Mouse (Mus musculus): ENCODE measurements around the gene Apex2. TPM values are rescaled to one million over a fixed set of nuclear protein-coding genes. Genes with fewer than 3 reads are reported as not detected.

Gene Apex2
- polyA plus RNA-seq, 1 experiment = not detected

DNA sequence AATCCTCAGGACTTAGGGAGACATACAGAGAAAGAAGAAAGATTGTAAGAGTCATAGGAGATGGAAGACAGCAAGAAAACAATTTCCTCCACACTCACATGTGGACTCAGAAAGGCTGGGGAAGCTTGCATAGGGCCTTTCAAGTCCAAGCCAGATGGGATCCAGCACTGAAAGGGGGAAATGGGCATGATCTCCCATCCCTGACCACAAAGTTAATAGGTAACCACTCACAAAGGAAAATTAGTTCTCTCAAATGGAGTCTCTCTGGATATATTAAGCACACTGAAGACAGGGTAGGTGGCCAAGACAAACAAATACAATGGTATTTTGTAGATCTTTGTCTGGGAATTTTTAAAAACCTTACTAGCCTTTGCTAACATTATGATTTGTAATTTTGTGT lies 7.7 kb downstream of the Apex2 start:
- H3K4me3 ChIP-seq (ENCODE audit: insufficient read depth, low read depth, low read length) = no peak overlapping the region
- no peak overlapping the region for H3K27ac ChIP-seq (ENCODE audit: insufficient read depth, low read depth, low read length)
- TF ChIP-seq POLR2A (IDR thresholded peaks at IDR 0.05; ENCODE audit: insufficient read depth, low read depth, low read length) (no peak), CTCF (IDR thresholded peaks at IDR 0.05; ENCODE audit: insufficient read depth, low read depth, low read length) (no peak)
- H3K4me1 ChIP-seq (ENCODE audit: control insufficient read depth, insufficient read depth, low read length) = no peaks in the 10 kb centered on the region

DNA sequence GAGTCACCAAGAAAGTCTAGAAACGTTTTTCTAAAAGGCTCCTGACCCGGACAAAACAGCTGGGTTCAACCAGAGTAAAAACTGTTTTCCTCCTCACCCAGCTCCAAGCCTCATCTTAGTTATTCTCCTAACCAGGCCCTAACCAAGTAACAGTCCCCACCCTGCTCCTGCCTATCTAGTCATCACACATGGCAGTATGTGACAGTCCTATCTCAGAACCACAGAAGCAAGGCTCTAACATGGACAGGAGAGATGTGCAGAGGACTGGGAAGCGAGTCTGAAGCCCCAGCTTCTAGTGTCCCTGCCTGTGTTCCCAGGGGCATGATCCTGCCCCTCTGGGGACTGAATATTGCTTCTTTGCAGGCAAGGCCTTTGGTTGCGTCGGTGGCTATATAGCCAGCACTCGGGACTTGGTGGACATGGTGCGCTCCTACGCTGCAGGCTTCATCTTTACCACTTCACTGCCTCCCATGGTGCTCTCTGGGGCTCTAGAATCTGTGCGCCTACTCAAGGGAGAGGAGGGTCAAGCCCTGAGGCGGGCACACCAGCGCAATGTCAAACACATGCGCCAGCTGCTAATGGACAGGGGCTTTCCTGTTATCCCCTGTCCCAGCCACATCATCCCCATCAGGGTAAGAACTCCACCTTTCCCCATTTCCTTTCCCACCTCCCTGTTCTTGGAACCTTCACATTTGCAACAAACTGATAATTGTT lies 24.9 kb downstream of the Apex2 start:
- Histone ChIP-seq H3K27ac (ENCODE audit: insufficient read depth, low read depth, low read length) (no peak overlapping the region), H3K4me3 (ENCODE audit: insufficient read depth, low read depth, low read length) (no peak overlapping the region), H3K4me1 (ENCODE audit: control insufficient read depth, insufficient read depth, low read length) (no peaks in the 10 kb centered on the region)
- TF ChIP-seq POLR2A (IDR thresholded peaks at IDR 0.05; ENCODE audit: insufficient read depth, low read depth, low read length) (no peak), CTCF (IDR thresholded peaks at IDR 0.05; ENCODE audit: insufficient read depth, low read depth, low read length) (no peak)
- WGBS = 91% methylated on average over 12 of the region's 12 CpGs

DNA sequence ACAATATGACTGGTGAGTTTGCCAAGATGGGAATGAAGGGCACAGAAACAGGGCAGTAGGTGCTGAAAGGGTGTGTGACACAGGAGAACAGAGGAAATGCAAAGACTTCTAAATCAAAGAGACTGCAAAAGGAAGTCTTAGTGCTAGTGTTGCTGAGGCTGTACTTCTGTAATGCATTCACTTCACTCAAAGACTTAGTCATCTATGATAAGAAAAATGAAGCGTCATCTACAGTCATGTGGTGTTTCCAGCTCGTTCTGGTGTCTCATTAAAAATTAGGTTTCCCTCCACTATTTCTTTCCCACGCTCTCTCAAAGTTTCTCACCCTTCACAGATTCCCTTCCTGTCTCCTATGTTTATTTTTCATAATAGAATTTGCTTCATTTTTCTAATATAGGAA lies 35.6 kb downstream of the Apex2 start:
- TF ChIP-seq POLR2A (IDR thresholded peaks at IDR 0.05; ENCODE audit: insufficient read depth, low read depth, low read length) (no peak), CTCF (IDR thresholded peaks at IDR 0.05; ENCODE audit: insufficient read depth, low read depth, low read length) (no peak)
- WGBS = 86% methylated on average over 3 of the region's 3 CpGs
- no peaks in the 10 kb centered on the region for H3K4me1 ChIP-seq (ENCODE audit: control insufficient read depth, insufficient read depth, low read length)

DNA sequence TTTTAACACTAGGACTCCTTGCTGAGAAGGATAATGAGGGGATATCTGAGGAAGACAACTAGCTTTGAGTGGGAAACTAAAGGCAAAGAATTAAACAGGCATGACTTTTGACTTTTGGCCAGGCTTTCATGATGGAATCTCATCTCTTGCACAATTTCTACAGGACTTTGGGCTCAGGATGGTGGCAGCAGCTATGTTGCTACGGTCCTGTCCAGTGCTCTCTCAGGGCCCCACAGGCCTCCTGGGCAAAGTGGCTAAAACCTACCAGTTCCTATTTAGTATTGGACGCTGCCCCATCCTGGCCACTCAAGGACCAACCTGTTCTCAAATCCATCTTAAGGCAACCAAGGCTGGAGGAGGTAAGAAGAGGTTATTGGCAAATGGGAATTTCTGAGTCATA lies 37.7 kb downstream of the Apex2 start:
- Histone ChIP-seq H3K4me3 (ENCODE audit: insufficient read depth, low read depth, low read length) (no peak overlapping the region), H3K27ac (ENCODE audit: insufficient read depth, low read depth, low read length) (no peak overlapping the region), H3K4me1 (ENCODE audit: control insufficient read depth, insufficient read depth, low read length) (no peaks in the 10 kb centered on the region)
- TF ChIP-seq CTCF (IDR thresholded peaks at IDR 0.05; ENCODE audit: insufficient read depth, low read depth, low read length) (no peak), POLR2A (IDR thresholded peaks at IDR 0.05; ENCODE audit: insufficient read depth, low read depth, low read length) (no peak)
- 89% methylated on average over 2 of the region's 2 CpGs for WGBS

More for the DNA sequence above, 35.6 kb downstream of the Apex2 start:
- Histone ChIP-seq H3K27ac (ENCODE audit: insufficient read depth, low read depth, low read length) (no peak overlapping the region), H3K4me3 (ENCODE audit: insufficient read depth, low read depth, low read length) (no peak overlapping the region)

DNA sequence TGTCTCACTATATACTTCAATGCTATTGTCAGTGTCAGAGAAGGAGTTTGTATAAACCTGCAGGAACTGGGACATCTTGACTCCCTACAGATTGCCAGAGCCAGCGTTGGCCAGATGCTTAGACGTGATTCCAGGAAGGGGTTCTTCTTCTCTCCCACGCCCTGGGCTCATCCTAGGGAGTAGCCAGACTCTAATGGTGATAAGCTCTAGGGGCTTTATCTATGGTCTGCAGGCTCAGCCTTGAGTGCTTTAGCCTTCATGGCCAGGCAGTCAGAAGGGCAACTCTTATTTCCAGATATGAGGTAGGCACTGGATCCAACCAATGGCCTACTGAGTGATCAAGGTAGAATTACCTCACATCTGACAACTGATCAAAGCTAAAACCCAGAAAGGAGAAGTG lies 40.0 kb downstream of the Apex2 start:
- WGBS = 93% methylated on average over 3 of the region's 3 CpGs
- Histone ChIP-seq H3K4me3 (ENCODE audit: insufficient read depth, low read depth, low read length) (no peak overlapping the region), H3K4me1 (ENCODE audit: control insufficient read depth, insufficient read depth, low read length) (no peaks in the 10 kb centered on the region), H3K27ac (ENCODE audit: insufficient read depth, low read depth, low read length) (no peak overlapping the region)
- TF ChIP-seq CTCF (IDR thresholded peaks at IDR 0.05; ENCODE audit: insufficient read depth, low read depth, low read length) = no peak
- no peak for TF ChIP-seq POLR2A (IDR thresholded peaks at IDR 0.05; ENCODE audit: insufficient read depth, low read depth, low read length)

DNA sequence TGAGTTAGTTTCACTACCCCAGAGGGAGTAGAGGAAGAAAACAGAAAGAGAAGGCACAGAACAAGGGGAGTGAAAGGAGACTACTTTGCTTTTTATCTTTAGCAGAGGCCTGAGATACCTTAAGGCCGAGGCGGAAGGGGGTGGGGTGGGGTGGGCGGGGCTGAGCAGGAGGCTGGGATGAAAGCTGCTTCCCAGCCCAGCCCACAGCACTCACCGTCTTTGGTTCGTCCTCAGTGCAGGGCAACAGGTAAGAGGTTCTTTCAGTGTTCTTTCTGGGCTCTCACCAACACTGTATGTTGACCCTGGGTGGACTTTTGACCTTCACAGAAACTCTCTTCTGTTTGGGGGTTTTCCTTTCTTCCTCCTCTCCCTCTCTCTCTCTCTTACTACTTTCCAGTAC lies 42.4 kb downstream of the Apex2 start, which contains the start of gene Alas2:
Gene Alas2 (plus strand): TSS at position 137 of the 400 bp plus-strand sequence.
- TF ChIP-seq CTCF (IDR thresholded peaks at IDR 0.05; ENCODE audit: insufficient read depth, low read depth, low read length) = no peak
- TF ChIP-seq POLR2A (IDR thresholded peaks at IDR 0.05; ENCODE audit: insufficient read depth, low read depth, low read length) = no peak
- Histone ChIP-seq H3K27ac (ENCODE audit: insufficient read depth, low read depth, low read length) (no peak within 1 kb of the TSS), H3K4me1 (ENCODE audit: control insufficient read depth, insufficient read depth, low read length) (no peaks in the 10 kb centered on the region), H3K4me3 (ENCODE audit: insufficient read depth, low read depth, low read length) (no peak within 1 kb of the TSS)
- WGBS = 58% methylated on average over 5 of the region's 5 CpGs

DNA sequence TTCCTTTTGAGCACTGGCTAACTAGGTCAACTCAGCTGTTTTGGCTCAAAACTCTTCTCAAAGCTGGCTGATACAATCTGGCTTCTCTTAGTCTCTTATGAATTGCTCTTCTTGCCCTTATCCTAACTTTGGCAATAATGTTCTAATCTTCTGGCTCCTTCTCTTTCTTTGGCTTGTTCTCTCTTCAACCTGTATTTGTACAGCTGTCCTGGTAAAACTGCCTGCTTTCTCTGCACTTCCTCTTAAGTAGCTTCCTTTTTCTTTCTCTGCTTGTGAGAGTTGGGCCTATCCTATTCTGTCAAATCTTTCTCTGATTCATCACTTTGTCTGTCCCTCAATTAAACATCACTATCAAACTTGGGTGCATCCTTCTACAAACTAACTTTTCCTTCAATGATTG lies 48.0 kb downstream of the Apex2 start:
- H3K27ac ChIP-seq (ENCODE audit: insufficient read depth, low read depth, low read length) = no peak overlapping the region
- TF ChIP-seq POLR2A (IDR thresholded peaks at IDR 0.05; ENCODE audit: insufficient read depth, low read depth, low read length) (no peak), CTCF (IDR thresholded peaks at IDR 0.05; ENCODE audit: insufficient read depth, low read depth, low read length) (no peak)
- no peaks in the 10 kb centered on the region for H3K4me1 ChIP-seq (ENCODE audit: control insufficient read depth, insufficient read depth, low read length)
- no peak overlapping the region for H3K4me3 ChIP-seq (ENCODE audit: insufficient read depth, low read depth, low read length)

DNA sequence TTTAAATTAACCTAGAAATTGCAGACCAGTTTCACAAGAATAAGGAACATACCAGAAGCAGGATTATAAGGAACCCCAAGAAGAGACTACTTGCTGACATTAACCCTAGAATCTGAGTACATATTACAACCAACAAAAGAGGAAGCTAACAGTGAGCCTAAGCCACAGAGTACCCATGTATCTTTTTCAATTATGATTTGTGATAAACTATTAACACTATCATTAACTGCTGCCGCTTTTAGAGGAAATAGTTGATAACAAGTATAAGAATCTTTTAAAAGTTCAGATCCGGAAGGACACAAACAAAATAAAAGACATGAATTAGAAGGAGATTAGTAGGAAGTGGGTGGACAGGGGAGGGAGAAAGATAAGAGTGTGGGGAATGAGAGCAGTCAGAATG lies 49.6 kb downstream of the Apex2 start:
- 93% methylated on average over 2 of the region's 2 CpGs for WGBS
- TF ChIP-seq CTCF (IDR thresholded peaks at IDR 0.05; ENCODE audit: insufficient read depth, low read depth, low read length) = no peak
- no peak for TF ChIP-seq POLR2A (IDR thresholded peaks at IDR 0.05; ENCODE audit: insufficient read depth, low read depth, low read length)
- Histone ChIP-seq H3K4me1 (ENCODE audit: control insufficient read depth, insufficient read depth, low read length) (no peaks in the 10 kb centered on the region), H3K4me3 (ENCODE audit: insufficient read depth, low read depth, low read length) (no peak overlapping the region), H3K27ac (ENCODE audit: insufficient read depth, low read depth, low read length) (no peak overlapping the region)

DNA sequence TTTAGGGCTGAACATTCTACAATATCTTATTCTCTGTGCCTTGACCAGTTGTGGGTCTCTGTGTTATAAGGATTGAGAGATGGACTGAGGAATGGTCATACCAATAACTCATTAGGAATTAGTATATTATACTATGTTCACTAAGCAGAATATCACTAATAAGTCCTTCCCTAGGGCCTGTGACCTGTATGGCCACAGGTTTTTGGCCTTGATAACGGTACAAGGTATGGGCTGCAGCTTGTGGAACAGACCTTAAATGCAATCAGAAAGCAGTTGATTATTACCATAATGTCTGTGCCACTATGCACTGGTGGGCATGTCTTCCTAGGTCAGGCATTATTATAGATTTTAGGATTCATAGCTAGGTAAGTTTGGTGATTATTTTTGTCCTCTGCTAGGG lies 73.2 kb downstream of the Apex2 start:
- no peak overlapping the region for H3K27ac ChIP-seq (ENCODE audit: insufficient read depth, low read depth, low read length)
- no peaks in the 10 kb centered on the region for H3K4me1 ChIP-seq (ENCODE audit: control insufficient read depth, insufficient read depth, low read length)
- 96% methylated on average over 1 of the region's 1 CpGs for WGBS
- no peak overlapping the region for H3K4me3 ChIP-seq (ENCODE audit: insufficient read depth, low read depth, low read length)
- TF ChIP-seq CTCF (IDR thresholded peaks at IDR 0.05; ENCODE audit: insufficient read depth, low read depth, low read length) = no peak
- TF ChIP-seq POLR2A (IDR thresholded peaks at IDR 0.05; ENCODE audit: insufficient read depth, low read depth, low read length) = no peak

DNA sequence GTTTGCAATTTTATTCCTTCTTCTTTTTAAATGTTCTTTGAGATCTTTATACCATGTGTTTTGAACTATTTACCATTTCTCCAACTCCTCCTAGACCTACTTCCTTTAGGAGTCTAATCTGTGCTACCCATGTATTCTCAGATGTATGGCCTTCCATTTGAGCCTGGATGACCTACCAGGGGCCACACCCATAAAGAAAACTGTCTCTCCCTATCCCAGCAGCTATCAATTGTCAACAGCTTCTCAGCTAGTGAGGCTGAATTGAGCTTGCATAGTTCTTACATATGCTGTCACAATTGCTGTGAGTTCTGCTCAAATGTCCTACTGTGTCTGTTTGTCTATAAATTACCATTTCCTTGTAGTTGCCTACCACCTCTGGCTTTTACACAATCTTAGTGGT lies 73.7 kb downstream of the Apex2 start:
- no peak overlapping the region for H3K4me3 ChIP-seq (ENCODE audit: insufficient read depth, low read depth, low read length)
- no peak for TF ChIP-seq CTCF (IDR thresholded peaks at IDR 0.05; ENCODE audit: insufficient read depth, low read depth, low read length)
- no peak for TF ChIP-seq POLR2A (IDR thresholded peaks at IDR 0.05; ENCODE audit: insufficient read depth, low read depth, low read length)
- H3K4me1 ChIP-seq (ENCODE audit: control insufficient read depth, insufficient read depth, low read length) = no peaks in the 10 kb centered on the region

More for the DNA sequence above, 73.7 kb downstream of the Apex2 start:
- no peak overlapping the region for H3K27ac ChIP-seq (ENCODE audit: insufficient read depth, low read depth, low read length)

Measured in olfactory bulb, adult 2 months (tissue).